Comparison of ENCODE assay signal across 23 mouse cellular contexts in genomic region chr17:42573786-42574185, GRCm38 (mm10). TPM values are rescaled to one million over a fixed set of nuclear protein-coding genes. Genes with fewer than 3 reads are reported as not detected.
A peak's percentile ranks its signal among the peaks of the same experiment; 100 is the strongest.
DNase-seq lines count a peak whose midpoint lies in the region; ATAC-seq and TF ChIP-seq lines count a peak whose summit lies in the region.
"Had no signal": no experiment of that assay in that cellular context is flagged by ENCODE, and none has a peak within 500 bp of the region (broad histone marks: within the 10 kb centered on the region; RNA-seq: fewer than 3 reads in every experiment).

No protein-coding gene starts in this region.

- no peaks in the 10 kb centered on the region for H3K36me3 ChIP-seq in kidney, adult 2 months (ENCODE audit: control insufficient read depth, insufficient read depth, low read length)
- no peaks in the 10 kb centered on the region for H3K36me3 ChIP-seq in kidney, embryonic 16.5 days (ENCODE audit: insufficient read depth, low read length)
- H3K36me3 ChIP-seq: G1E had no signal

- 0 out of 2 replicates have a peak, but pooled peaks have one; percentile 39 for ATAC-seq in kidney, embryonic 16.5 days (ENCODE audit: low FRiP score, low TSS enrichment)
- ATAC-seq: activated CD4-positive, CD25-positive, alpha-beta regulatory T cell, adult 4 months; CD4-positive, CD25-positive, alpha-beta regulatory T cell, adult 4 months; Patski had no signal

- H3K27ac ChIP-seq in kidney, adult 2 months (ENCODE audit: insufficient read depth, low read depth, low read length): peak overlapping the region; percentile 83; the same call in 1 of the 2 replicates
- H3K27ac ChIP-seq in kidney, embryonic 16.5 days (ENCODE audit: low read length): no peak overlapping the region

- TF ChIP-seq POLR2A in kidney, adult 2 months (IDR thresholded peaks at IDR 0.05; ENCODE audit: low read depth, low read length): no peak

- no peak overlapping the region for H3K9ac ChIP-seq in kidney, embryonic 16.5 days (replicated peaks; ENCODE audit: low read length)

- H3K4me3 ChIP-seq in kidney, adult 2 months (ENCODE audit: insufficient read depth, low read depth, low read length): no peak overlapping the region
- no peak overlapping the region for H3K4me3 ChIP-seq in kidney, embryonic 16.5 days (ENCODE audit: low read length)

- H3K27me3 ChIP-seq in kidney, adult 2 months (replicated peaks; ENCODE audit: control insufficient read depth, insufficient read depth, low read length): no peaks in the 10 kb centered on the region
- no peaks in the 10 kb centered on the region for H3K27me3 ChIP-seq in kidney, embryonic 16.5 days (ENCODE audit: insufficient read depth, low read length)
- H3K27me3 ChIP-seq: CH12.LX, Patski had no signal

- H3K4me1 ChIP-seq in kidney, adult 2 months (ENCODE audit: control insufficient read depth, insufficient read depth, low read length): peaks cover 9% of the 10 kb centered on the region; the same call in 1 of the 2 replicates
- peaks cover 14% of the 10 kb centered on the region for H3K4me1 ChIP-seq in kidney, embryonic 16.5 days (ENCODE audit: insufficient read depth, low read length)

- 60% methylated on average over 8 of the region's 8 CpGs for WGBS in kidney, adult 2 months
- 75% methylated on average over 8 of the region's 8 CpGs for WGBS in kidney, embryonic 16.5 days

- no peaks in the 10 kb centered on the region for H3K9me3 ChIP-seq in kidney, embryonic 16.5 days (ENCODE audit: low read length)

- no peak for TF ChIP-seq CTCF in kidney, adult 2 months (conservative IDR thresholded peaks at IDR 0.05; ENCODE audit: insufficient read depth, insufficient read length, low read depth, low read length)

- DNase-seq in kidney, adult 11 months: peak; percentile 19
- no peak for DNase-seq in kidney, postnatal 4 days
- DNase-seq in kidney, adult 2 months: peak; percentile 53
- DNase-seq in kidney, adult 18-20 months: no peak
- DNase-seq in kidney, adult 9 months: peak; percentile 60
- no peak for DNase-seq in kidney, postnatal 25 days
- DNase-seq in kidney, postnatal 14 days: no peak
- DNase-seq: adrenal gland, adult 2 months; adrenal gland, adult 8-10 months; adrenal gland, postnatal 10 days; adrenal gland, postnatal 14 days; adrenal gland, postnatal 25 days; adrenal gland, postnatal 36 days; B cell, adult 2 months; cerebellum, adult 11 months; cerebellum, adult 11-12 months had no signal

- no peak overlapping the region for H3K4me2 ChIP-seq in kidney, embryonic 16.5 days (replicated peaks; ENCODE audit: low read depth, low read length)

RNA-seq across cellular contexts. Expression of gene Opn5, which starts 37.4 kb away (rescaled TPM):
- not detected in 2 replicates for polyA plus RNA-seq in kidney, adult 2 months (2012; rRNA removed)
- 0.12 and 0.37 TPM in 2 replicates for polyA plus RNA-seq in kidney, embryonic 16.5 days (2015; fragmentation: Nextera tagmentation; extraction: Ambion mirVana)
- polyA plus RNA-seq: activated CD4-positive, CD25-positive, alpha-beta regulatory T cell, adult 4 months; adrenal gland, adult 2 months; C2C12; CD4-positive, CD25-positive, alpha-beta regulatory T cell, adult 4 months; G1E had no signal

Comparison
In these comparisons a context has a peak if more than half of its experiments do, and no peak if none do; other contexts are left out.
1. DNase-seq: peak in kidney, adult 11 months (single experiment), kidney, adult 2 months (single experiment) and kidney, adult 9 months (single experiment); none in kidney, postnatal 4 days (0 of 2), kidney, adult 18-20 months (single experiment), kidney, postnatal 25 days (0 of 2) and kidney, postnatal 14 days (single experiment).